Mouse (Mus musculus): ENCODE measurements at regions not wholly inside any gene's neighbourhood (a gene's known extent, or its start where the extent isn't known, plus 50 kb on each side); places are given as distances from the start of the nearest gene placed in this dataset.

- TF ChIP-seq CTCF (IDR thresholded peaks at IDR 0.05; ENCODE audit: low read depth): no peak
- no peak for TF ChIP-seq EP300 (optimal IDR thresholded peaks at IDR 0.05)
Measured at GRCm38 (mm10) chr10:117443426-117444350, 63.9 kb upstream of the Cpsf6 start.
